10 mouse cellular contexts compared by ENCODE assay signal in the genomic region with DNA sequence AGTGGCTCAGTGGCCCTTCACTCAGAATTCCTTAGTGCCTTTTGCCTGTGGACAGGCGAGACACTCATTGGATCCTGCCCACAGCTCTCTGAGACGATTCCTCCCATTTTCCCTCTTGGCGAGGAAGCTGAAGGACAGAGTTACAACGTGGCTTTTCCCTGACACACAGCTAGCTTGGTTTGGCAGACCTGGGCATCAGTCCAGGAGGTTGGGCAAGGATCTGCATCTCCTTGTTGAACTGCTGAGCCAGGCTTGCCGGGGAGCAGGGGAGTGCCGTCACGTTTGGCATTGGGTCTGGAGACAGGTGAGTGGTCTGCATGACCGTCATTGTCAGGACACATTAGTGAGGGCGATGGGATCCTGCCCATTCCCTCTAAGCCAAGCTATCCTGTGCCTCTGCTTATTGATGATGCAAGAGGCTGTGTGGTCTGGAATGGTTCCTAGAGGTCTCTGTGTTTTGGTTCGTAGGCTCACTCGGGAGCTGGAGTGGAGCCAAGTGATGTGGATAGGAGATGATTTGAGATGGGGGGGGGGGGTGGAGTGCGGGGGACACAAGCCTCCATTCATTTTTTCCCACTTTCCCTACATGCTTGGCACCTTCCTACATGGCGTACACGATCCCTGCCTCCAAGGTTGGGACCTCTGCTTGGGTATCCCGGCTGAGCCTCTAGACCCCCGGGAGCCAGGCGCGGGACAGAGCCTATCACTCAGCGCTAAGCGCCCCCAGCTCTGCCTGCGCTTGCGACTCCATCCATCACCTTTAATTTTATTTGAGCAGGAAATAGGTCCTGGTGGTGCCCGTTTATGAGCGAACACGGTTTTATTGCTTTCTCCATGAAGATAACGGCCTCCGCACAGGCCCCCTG. TPM values are rescaled to one million over a fixed set of nuclear protein-coding genes. Genes with fewer than 3 reads are reported as not detected.
DNase-seq lines count a peak whose midpoint lies in the region; ATAC-seq lines count a peak whose summit lies in the region.
"Had no signal": no experiment of that assay in that cellular context is flagged by ENCODE, and none has a peak within 500 bp of the region (broad histone marks: within the 10 kb centered on the region; RNA-seq: fewer than 3 reads in every experiment).

No protein-coding gene starts in this region.

- ATAC-seq in cerebellum, adult (ENCODE audit: insufficient number of reproducible peaks, low FRiP score, low TSS enrichment), result no peak
- ATAC-seq: liver, postnatal 0 days had no signal

- DNase-seq in cerebellum, adult 18-20 months, result peak; percentile 37 to 40
- peak; percentile 55 for DNase-seq in left cerebral cortex, postnatal 4 days
- no peak for DNase-seq in left cerebral cortex, adult 9 months (ENCODE audit: low spot score in 2 of 2)
- peak; percentile 49 for DNase-seq in adrenal gland, adult 8-10 months
- peak; percentile 5 for DNase-seq in lung, postnatal 25 days (ENCODE audit: low spot score)
- DNase-seq in spleen, adult 18-20 months, result no peak
- DNase-seq in frontal cortex, postnatal 25 days (ENCODE audit: low spot score in 2 of 2), result no peak
- DNase-seq: liver, postnatal 0 days; thymus, postnatal 36 days had no signal

- intact Hi-C loops in left cerebral cortex, postnatal 4 days (cut with DNase I), result no loop called here

RNA-seq across cellular contexts. Expression of a gene that starts 9.5 kb away (rescaled TPM):
- total RNA-seq in left cerebral cortex, postnatal 4 days (2021), result under 1 TPM; 0.32 to 0.58 TPM
- under 1 TPM; 0.08 to 0.20 (median 0.11) TPM for total RNA-seq in adrenal gland, adult 8-10 months (2022)

RNA-seq across cellular contexts. Expression of a gene that starts 43.3 kb away (rescaled TPM):
- under 1 TPM in 1 of 2 experiments, not detected in 1; 0.14 TPM for total RNA-seq in left cerebral cortex, postnatal 4 days (2021)
- total RNA-seq in adrenal gland, adult 8-10 months (2022), result 1 to 10 TPM in 2 of 4 experiments, not detected in 2; 1.4 to 2.5 TPM

Comparison
In these comparisons a context has a peak if more than half of its experiments do, and no peak if none do; other contexts are left out.
1. DNase-seq: peak in cerebellum, adult 18-20 months (2 of 2), left cerebral cortex, postnatal 4 days (single experiment), adrenal gland, adult 8-10 months (single experiment) and lung, postnatal 25 days (single experiment); none in left cerebral cortex, adult 9 months (0 of 2), spleen, adult 18-20 months (0 of 2) and frontal cortex, postnatal 25 days (0 of 2).